Comparison of ENCODE assay signal across 23 mouse cellular contexts in genomic region chr6:50563651-50564050, GRCm38 (mm10). TPM values are rescaled to one million over a fixed set of nuclear protein-coding genes. Genes with fewer than 3 reads are reported as not detected.
"Had no signal": no experiment of that assay in that cellular context is flagged by ENCODE, and none has a peak within 500 bp of the region (broad histone marks: within the 10 kb centered on the region; RNA-seq: fewer than 3 reads in every experiment).

No protein-coding gene starts in this region.

- H3K27me3 ChIP-seq: liver, embryonic 15.5 days; lung, embryonic 15.5 days; midbrain, embryonic 12.5 days; neural tube, embryonic 13.5 days; neural tube, embryonic 15.5 days had no signal

- H3K4me2 ChIP-seq: liver, embryonic 15.5 days; lung, embryonic 15.5 days; midbrain, embryonic 12.5 days; neural tube, embryonic 13.5 days; neural tube, embryonic 15.5 days had no signal

- ATAC-seq: liver, postnatal 0 days; lung, postnatal 0 days; midbrain, embryonic 16.5 days had no signal

- H3K27ac ChIP-seq: liver, embryonic 15.5 days; lung, embryonic 15.5 days; midbrain, embryonic 10.5 days; midbrain, embryonic 12.5 days; neural tube, embryonic 13.5 days; neural tube, embryonic 15.5 days had no signal

- DNase-seq: liver, postnatal 0 days; lung, adult 2 months; lung, postnatal 14 days; lung, postnatal 4 days; midbrain, embryonic 14.5 days; retina, postnatal 1 day; right cerebral cortex, adult 18-20 months; right cerebral cortex, postnatal 25 days; right cerebral cortex, postnatal 4 days; spleen, adult 18-20 months; thymus, adult 2 months; thymus, postnatal 14 days; thymus, postnatal 36 days had no signal

- H3K4me3 ChIP-seq: liver, embryonic 15.5 days; lung, embryonic 15.5 days; midbrain, embryonic 10.5 days; midbrain, embryonic 12.5 days; myocyte; neural tube, embryonic 13.5 days; neural tube, embryonic 15.5 days had no signal

- H3K9ac ChIP-seq: liver, embryonic 15.5 days; liver, postnatal 0 days; lung, embryonic 15.5 days; midbrain, embryonic 12.5 days; neural tube, embryonic 13.5 days; neural tube, embryonic 15.5 days had no signal

- H3K9me3 ChIP-seq: liver, embryonic 15.5 days; lung, embryonic 15.5 days; midbrain, embryonic 10.5 days; midbrain, embryonic 12.5 days; neural tube, embryonic 13.5 days; neural tube, embryonic 15.5 days had no signal

RNA-seq across cellular contexts. Expression of gene 4921507P07Rik, which starts 32.8 kb away (rescaled TPM):
- polyA plus RNA-seq: small intestine, adult 2 months had no signal
